Mouse (Mus musculus) forebrain, embryonic 12.5 days (tissue): Measurements from ENCODE around the gene Ipo9. TPM values are rescaled to one million over a fixed set of nuclear protein-coding genes. Genes with fewer than 3 reads are reported as not detected.

Experiments
- ATAC-seq: fragments of 200-750 bp; cut with Nextera tagmentation; 2 replicates; pipeline ENCODE4 v1.8.0; 2017; ENCODE audit warnings: moderate TSS enrichment; ENCODE audit not compliant: low FRiP score
- H3K27ac ChIP-seq: fragments of 300-500 bp; sonication (generic); 2 replicates; pipeline ENCODE4 v1.5.1; 2016; ENCODE audit warnings: mild to moderate bottlenecking
- H3K27me3 ChIP-seq: fragments of 300-500 bp; sonication (generic); 2 replicates; pipeline ENCODE4 v1.6.1; 2016; ENCODE audit warnings: mild to moderate bottlenecking
- H3K36me3 ChIP-seq: fragments of 300-500 bp; sonication (generic); replicated peaks from 2 replicates; pipeline ENCODE4 v1.6.1; 2016; ENCODE audit warnings: mild to moderate bottlenecking
- H3K4me1 ChIP-seq: fragments of 300-500 bp; sonication (generic); 2 replicates; pipeline ENCODE4 v1.6.1; 2016
- H3K4me2 ChIP-seq: fragments of 300-500 bp; sonication (generic); 2 replicates; pipeline ENCODE4 v1.6.1; 2016; ENCODE audit warnings: mild to moderate bottlenecking, moderate library complexity
- H3K4me3 ChIP-seq: fragments of 300-500 bp; sonication (generic); replicated peaks from 2 replicates; pipeline ENCODE4 v1.5.1; 2016; ENCODE audit warnings: mild to moderate bottlenecking
- H3K9ac ChIP-seq: fragments of 300-500 bp; sonication (generic); 2 replicates; pipeline ENCODE4 v1.6.1; 2016; ENCODE audit warnings: mild to moderate bottlenecking
- H3K9me3 ChIP-seq: fragments of 300-500 bp; sonication (generic); 2 replicates; pipeline ENCODE4 v1.6.1; 2016
- WGBS: fragments of 180-500 bp; shearing (Covaris S2); methylation state at CpG from one replicate; pipeline ENCODE4 v1.1.7; 2016; 5-methylcytosine and 5-hydroxymethylcytosine counted together
- microRNA-seq: library from miRNA; unstranded; fragments of <30 nt; microRNA quantifications from one replicate; pipeline ENCODE4, GENCODE M21; 2017
- polyA plus RNA-seq: library from polyadenylated mRNA; unstranded; fragments of >200 nt; fragmentation: Nextera tagmentation; extraction: Ambion mirVana; gene quantifications from 2 replicates; pipeline ENCODE4 v1.2.1, GENCODE M21; 2016

Ipo9 gene
- polyA plus RNA-seq, 1 experiment from 2014 or later = 198 TPM

DNA sequence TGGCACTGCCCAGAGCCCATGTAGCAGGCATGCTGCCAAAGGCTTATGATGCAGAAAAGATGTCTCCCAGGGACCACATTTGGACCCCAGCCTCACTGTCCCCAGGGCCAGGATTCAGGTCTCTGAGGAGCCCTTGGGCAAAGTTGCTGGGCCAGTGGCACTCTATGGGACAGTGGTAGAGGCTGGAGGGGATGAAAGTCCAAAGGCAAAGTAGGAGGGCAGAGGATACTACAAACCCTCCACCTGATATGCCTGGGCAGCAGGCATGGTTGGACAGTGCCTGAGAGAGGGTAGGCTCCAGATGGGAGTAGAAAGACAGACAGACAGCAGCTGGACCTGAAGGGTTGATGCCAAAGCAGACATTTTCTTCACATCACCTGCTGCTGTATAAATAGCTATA lies 63.9 kb downstream of the Ipo9 start:
- Histone ChIP-seq H3K9ac (no peak overlapping the region), H3K9me3 (no peaks in the 10 kb centered on the region), H3K27ac (no peak overlapping the region)

DNA sequence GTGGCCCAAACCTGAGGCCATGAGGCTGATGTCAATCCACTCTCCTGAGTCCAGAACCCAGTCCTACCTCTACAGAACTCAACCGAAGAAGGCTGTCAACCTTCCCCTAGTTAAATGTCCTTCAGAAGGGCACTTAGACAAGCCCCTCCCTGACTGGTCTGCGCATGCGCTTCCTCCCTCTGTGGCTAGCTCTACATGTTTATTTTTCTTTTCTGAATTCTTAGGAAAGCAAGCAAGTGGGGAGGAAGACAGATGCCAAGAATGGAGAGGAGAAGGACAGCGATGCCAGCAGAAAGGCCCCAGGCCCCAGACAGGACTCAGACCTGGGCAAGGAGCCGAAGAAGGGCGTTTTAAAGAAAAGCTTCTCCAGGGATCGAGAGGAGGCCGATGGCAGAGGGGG lies 66.9 kb downstream of the Ipo9 start:
- H3K9ac ChIP-seq = no peak overlapping the region
- ATAC-seq = no peak
- H3K4me3 ChIP-seq = no peak overlapping the region
- WGBS = 91% methylated on average over 8 of the region's 8 CpGs
- H3K27me3 ChIP-seq = no peaks in the 10 kb centered on the region
- peaks cover 2% of the 10 kb centered on the region for H3K4me1 ChIP-seq
- no peak overlapping the region for H3K27ac ChIP-seq
- H3K4me2 ChIP-seq = no peak overlapping the region
- no peaks in the 10 kb centered on the region for H3K9me3 ChIP-seq
- H3K36me3 ChIP-seq = no peaks in the 10 kb centered on the region

More for the DNA sequence above, 63.9 kb downstream of the Ipo9 start:
- H3K36me3 ChIP-seq = no peaks in the 10 kb centered on the region; the same call in 1 of the 2 replicates
- peaks cover 14% of the 10 kb centered on the region for H3K4me1 ChIP-seq
- no peak for ATAC-seq
- H3K4me3 ChIP-seq = no peak overlapping the region
- peaks cover 6% of the 10 kb centered on the region for H3K27me3 ChIP-seq
- H3K4me2 ChIP-seq = no peak overlapping the region

DNA sequence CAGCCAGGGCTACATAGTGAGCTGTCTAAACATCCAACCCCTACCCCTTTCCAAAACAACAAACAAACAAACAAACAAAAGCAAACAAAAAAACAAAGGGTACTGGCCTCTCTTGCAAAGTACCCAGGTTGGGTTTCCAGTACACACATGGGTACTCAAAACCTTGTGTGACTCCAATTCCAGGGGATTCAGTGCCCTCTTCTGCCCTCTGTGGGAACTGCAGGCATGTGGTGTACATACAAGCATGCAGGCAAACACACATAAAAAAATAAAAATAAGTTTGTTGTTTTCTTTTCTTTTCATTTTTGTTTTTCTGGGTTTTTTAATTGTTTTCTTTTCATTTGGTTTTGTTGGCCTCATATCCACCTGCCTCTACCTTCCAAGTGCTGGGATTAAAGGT lies 68.2 kb downstream of the Ipo9 start:
- H3K36me3 ChIP-seq = no peaks in the 10 kb centered on the region
- no peaks in the 10 kb centered on the region for H3K9me3 ChIP-seq
- H3K4me1 ChIP-seq = no peaks in the 10 kb centered on the region
- H3K27ac ChIP-seq = no peak overlapping the region
- no peak overlapping the region for H3K4me3 ChIP-seq
- no peak for ATAC-seq
- no peak overlapping the region for H3K4me2 ChIP-seq
- no peaks in the 10 kb centered on the region for H3K27me3 ChIP-seq
- H3K9ac ChIP-seq = no peak overlapping the region

DNA sequence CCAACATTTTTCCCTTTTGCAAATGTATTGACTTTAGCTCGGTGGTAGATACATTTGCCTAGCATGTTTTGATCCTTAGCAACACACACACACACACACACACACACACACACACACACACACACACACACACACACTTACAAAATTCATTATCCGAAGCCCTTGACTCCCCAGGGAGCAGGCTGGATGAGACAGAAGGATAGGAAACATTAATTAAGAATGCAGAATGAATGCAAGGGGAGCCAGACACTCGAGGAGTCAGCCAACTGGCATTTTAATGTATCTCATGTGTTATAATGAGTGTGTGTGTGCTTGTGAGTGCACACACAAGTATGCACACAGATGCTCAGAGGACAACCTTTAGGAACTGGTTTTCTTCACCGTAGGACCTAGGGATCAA lies 68.8 kb downstream of the Ipo9 start:
- H3K9ac ChIP-seq = no peak overlapping the region
- ATAC-seq = no peak

DNA sequence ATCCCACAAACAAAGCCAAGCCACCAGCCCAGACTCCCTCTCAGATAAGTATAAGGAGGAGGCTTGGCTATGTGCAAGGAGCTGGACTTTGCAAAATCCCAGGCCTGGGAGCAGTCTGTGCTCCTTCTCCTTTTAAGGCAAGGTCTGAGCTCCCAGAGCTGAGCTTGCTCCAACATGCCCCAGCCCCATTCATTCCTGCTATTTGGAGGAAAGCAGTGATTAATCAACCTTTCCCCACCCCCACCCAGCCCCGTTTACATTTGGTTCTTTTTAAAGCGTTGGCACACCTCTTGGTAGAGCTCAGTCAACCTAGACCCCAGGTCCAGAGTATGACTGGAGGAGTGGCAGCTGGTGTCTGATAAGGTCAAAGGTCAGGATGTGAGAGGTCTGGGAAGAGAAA lies 71.2 kb downstream of the Ipo9 start:
- no peak for ATAC-seq
- WGBS = 55% methylated on average over 2 of the region's 2 CpGs
- Histone ChIP-seq H3K27ac (no peak overlapping the region), H3K9me3 (no peaks in the 10 kb centered on the region), H3K9ac (no peak overlapping the region), H3K27me3 (no peaks in the 10 kb centered on the region), H3K4me1 (no peaks in the 10 kb centered on the region), H3K4me3 (no peak overlapping the region), H3K4me2 (no peak overlapping the region), H3K36me3 (no peaks in the 10 kb centered on the region)

More for the DNA sequence above, 68.8 kb downstream of the Ipo9 start:
- 78% methylated on average over 4 of the region's 4 CpGs for WGBS
- Histone ChIP-seq H3K4me2 (no peak overlapping the region), H3K9me3 (no peaks in the 10 kb centered on the region), H3K27ac (no peak overlapping the region), H3K27me3 (no peaks in the 10 kb centered on the region), H3K4me3 (no peak overlapping the region), H3K36me3 (no peaks in the 10 kb centered on the region), H3K4me1 (no peaks in the 10 kb centered on the region)

DNA sequence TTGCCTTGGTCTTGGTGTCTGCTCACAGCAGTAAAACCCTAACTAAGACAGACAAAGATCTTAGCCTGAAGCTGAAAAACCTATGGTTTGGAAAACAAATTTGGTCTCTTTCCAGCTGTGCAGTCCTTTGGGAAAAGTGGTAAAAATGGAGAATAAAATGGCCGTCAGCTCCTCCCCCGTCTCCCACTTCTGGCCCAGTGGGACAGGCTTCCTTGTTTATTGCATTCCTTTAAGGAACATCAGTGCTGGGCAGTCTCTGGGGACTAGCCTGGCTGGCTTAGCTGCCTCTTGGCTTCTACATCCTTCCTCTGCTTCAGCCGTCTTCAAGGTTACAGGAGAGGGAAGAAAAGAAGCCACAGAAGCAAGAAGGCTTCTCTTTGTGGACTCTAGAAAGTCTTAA lies 78.3 kb downstream of the Ipo9 start:
- Histone ChIP-seq H3K27ac (no peak overlapping the region), H3K9me3 (no peaks in the 10 kb centered on the region), H3K4me3 (no peak overlapping the region), H3K9ac (no peak overlapping the region), H3K27me3 (no peaks in the 10 kb centered on the region), H3K4me1 (no peaks in the 10 kb centered on the region), H3K36me3 (no peaks in the 10 kb centered on the region), H3K4me2 (no peak overlapping the region)
- 92% methylated on average over 3 of the region's 3 CpGs for WGBS
- ATAC-seq = no peak

DNA sequence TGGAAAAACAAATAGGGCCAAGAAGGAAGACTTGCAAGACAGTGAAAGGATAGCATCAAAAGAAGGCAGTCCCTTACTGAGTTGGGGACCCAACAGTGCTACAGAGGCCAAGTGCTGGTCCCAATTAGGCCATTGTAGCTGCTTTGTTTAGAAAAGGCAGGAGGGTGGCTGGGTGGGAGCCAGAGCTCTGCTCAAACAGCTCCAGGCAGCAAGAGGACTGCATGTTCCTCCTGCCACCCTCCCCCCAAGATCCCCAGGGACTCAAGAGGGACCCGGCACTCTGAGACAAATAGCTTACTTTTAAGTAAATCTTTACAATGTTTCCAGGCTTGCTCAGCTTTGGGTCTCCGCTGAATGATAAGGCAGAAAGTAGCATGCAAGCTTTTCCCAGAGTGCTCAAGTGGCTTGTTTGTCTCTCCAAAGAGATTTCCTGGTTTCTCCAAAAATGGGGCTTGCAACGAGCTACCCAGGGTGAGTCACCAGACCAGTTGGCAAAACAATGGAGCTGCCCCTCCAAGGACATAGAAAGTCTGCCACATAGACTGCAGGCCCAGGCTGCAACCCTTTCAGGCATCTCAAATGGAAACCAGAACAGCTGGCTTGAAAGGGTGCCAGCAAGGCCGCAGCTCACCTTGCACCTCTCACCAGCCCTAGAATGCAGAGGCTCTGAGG lies 82.7 kb downstream of the Ipo9 start:
- Histone ChIP-seq H3K4me1 (no peaks in the 10 kb centered on the region), H3K4me3 (no peak overlapping the region), H3K27me3 (no peaks in the 10 kb centered on the region), H3K9ac (no peak overlapping the region), H3K27ac (no peak overlapping the region), H3K9me3 (no peaks in the 10 kb centered on the region), H3K4me2 (no peak overlapping the region), H3K36me3 (no peaks in the 10 kb centered on the region)
- ATAC-seq = no peak
- WGBS = 53% methylated on average over 4 of the region's 4 CpGs

DNA sequence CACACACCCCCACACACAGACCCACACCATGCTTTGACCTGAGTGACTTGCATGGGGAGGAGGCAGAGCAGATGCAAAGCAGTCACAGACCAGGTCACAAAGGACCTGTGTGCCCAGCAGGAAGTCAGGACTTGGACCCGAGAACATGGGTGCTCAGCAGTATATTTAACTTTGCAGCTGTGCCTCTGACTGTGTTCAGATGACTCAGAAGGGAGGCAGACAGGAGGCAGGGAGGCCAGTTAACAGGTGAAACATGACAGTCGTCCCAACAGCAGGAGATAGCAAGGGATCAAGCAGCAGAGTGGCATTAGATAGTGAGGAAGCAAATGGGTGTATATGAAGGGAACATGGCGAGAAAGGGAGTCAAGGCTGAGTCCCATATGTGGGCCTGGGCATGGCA lies 83.4 kb downstream of the Ipo9 start:
- Histone ChIP-seq H3K36me3 (no peaks in the 10 kb centered on the region), H3K9me3 (no peaks in the 10 kb centered on the region), H3K27ac (no peak overlapping the region), H3K27me3 (no peaks in the 10 kb centered on the region), H3K4me1 (no peaks in the 10 kb centered on the region), H3K4me3 (no peak overlapping the region), H3K4me2 (no peak overlapping the region), H3K9ac (no peak overlapping the region)
- WGBS = 68% methylated on average over 3 of the region's 3 CpGs
- no peak for ATAC-seq

DNA sequence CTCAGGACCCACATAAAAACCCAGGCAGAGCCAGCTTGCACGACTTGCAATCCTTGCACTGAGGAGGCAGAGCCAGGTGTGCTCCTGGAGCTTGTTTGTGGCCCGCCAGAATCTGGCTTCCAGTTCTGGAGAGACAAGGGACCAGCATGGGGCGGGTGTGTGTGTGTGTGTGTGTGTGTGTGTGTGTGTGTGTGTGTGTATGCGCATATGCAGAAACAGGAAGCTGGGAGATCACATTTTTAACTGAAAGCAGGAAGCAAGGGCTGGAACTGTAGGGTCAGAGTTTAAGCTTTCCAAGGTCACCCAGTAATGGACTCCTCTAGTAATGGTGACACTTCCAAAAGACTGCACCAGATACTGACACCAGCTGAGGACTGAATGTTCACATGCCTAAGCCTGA lies 86.3 kb downstream of the Ipo9 start:
- Histone ChIP-seq H3K9ac (no peak overlapping the region), H3K4me1 (no peaks in the 10 kb centered on the region), H3K27me3 (no peaks in the 10 kb centered on the region), H3K27ac (no peak overlapping the region), H3K9me3 (no peaks in the 10 kb centered on the region), H3K4me3 (no peak overlapping the region), H3K36me3 (no peaks in the 10 kb centered on the region), H3K4me2 (no peak overlapping the region)
- WGBS = 69% methylated on average over 4 of the region's 4 CpGs
- no peak for ATAC-seq

DNA sequence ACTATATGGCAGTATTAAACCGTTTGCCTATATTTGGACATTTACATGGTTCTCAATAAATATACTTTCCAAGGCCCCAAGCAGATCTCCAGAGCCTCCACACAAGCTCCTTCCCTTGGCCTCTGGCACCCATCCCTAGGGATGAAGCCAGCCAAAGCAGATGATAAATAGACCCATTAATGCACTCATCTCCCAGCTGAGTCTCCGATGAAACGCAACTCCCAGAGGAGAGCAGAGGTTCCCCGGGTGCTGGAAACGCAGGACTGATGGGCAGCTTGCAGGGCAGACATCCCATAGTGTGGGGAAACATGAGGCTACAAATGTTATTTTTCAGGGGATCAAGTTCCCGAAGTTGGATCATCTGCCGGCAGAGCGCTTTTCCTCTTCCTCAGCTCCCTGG lies 88.4 kb downstream of the Ipo9 start:
- no peak for ATAC-seq
- H3K27ac ChIP-seq = no peak overlapping the region
- no peak overlapping the region for H3K4me3 ChIP-seq
- H3K4me1 ChIP-seq = no peaks in the 10 kb centered on the region
- H3K27me3 ChIP-seq = no peaks in the 10 kb centered on the region
- no peak overlapping the region for H3K9ac ChIP-seq
- H3K9me3 ChIP-seq = no peaks in the 10 kb centered on the region
- H3K36me3 ChIP-seq = no peaks in the 10 kb centered on the region
- WGBS = 89% methylated on average over 8 of the region's 8 CpGs
- H3K4me2 ChIP-seq = no peak overlapping the region

Small RNA genes lying within 50 kb of the gene (microRNA-seq; reads per million reads assigned to microRNA genes)
- 1.2 reads per million for gene Mir1231

Other genes starting within 250 kb of the Ipo9 start
- gene Elf3, start 171.9 kb downstream of the Ipo9 start, polyA plus RNA-seq = 1.3 TPM in 2 replicates
- gene Rnpep, start 146.4 kb downstream of the Ipo9 start, polyA plus RNA-seq = 93.0 and 97.7 TPM in 2 replicates
- gene Timm17a, start 116.7 kb downstream of the Ipo9 start, polyA plus RNA-seq = 142 and 159 TPM in 2 replicates
- 0.49 and 0.51 TPM in 2 replicates for gene Lmod1, start 105.7 kb downstream of the Ipo9 start, polyA plus RNA-seq
- 67.3 and 70.6 TPM in 2 replicates for gene Shisa4, start 55.3 kb downstream of the Ipo9 start, polyA plus RNA-seq
- gene Nav1, start 176.8 kb upstream of the Ipo9 start, polyA plus RNA-seq = 32.4 and 37.9 TPM in 2 replicates